Mouse (Mus musculus): ENCODE measurements at regions not wholly inside any gene's neighbourhood (a gene's known extent, or its start where the extent isn't known, plus 50 kb on each side); places are given as distances from the start of the nearest gene placed in this dataset.

DNA sequence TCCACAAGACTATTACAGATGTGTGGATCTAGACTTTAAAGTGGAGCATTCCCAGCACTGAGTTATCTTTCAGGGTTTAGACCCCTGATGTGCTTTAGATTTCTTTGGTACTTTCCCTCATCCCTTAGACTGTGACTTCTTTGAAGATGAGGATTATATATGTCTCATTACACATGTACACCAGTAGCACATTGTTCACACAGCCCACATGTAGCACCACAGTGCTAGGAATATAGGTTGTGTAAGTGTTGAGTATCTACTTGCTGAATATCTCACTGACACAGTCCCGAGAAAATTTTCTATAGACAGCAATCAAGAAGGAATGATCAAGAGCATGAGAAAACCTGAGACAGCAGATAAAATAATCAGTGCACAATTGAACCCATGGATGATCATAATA, 243.4 kb upstream of the Brinp1 start:
- DNase-seq (ENCODE audit: low read depth, low spot score): no peak

DNA sequence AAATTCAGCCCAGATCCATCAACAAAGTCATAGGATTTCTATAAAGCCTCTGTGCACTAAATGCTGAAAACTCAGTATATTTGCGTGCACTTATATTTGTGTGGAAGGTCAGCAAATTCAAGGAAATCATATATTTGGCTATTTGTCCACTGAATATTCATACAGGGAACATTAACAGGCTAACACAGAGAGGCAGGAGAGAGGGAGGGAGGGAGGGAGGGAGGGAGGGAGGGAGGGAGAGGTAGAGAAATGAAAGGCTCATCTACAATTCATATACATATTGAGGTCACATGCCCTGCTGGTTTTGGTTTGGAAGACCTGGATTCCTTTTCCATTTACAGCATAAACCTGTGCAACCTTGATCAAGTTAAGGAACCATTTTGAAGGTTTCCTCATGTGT, 241.9 kb upstream of the Brinp1 start:
- DNase-seq (ENCODE audit: low read depth, low spot score): no peak

DNA sequence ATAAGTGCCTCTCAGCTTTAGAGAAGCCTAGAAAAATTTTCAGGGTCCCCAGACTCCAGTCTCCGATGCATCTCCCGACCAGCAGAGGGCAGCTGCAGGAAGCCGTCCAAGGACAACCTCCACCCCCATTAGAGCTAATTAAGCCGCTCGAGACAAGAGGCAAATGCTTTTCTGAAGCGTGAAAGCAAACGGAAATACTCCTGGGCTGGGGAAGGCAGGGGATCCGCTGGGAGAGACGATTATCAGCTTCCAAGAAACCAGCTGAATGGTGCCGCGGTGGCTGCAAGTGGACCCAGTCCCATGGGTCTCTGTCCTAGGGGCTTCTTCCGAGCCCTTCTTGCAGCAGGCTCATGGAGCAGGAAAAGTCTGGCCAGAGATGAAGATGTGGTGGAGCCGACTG, 241.4 kb upstream of the Brinp1 start:
- DNase-seq (ENCODE audit: low read depth, low spot score): peak; percentile 46

Measured in embryo, embryonic 11.5 days (tissue).